Mouse (Mus musculus) thymus, adult 2 months (tissue): ENCODE measurements around the gene Gm26741.

Experiments
- CTCF ChIP-seq: fragments of 200-500 bp; IDR thresholded peaks from 2 replicates; pipeline ENCODE4 v1.5.1; 2012; ENCODE audit warnings: mild to moderate bottlenecking, control low read depth, low read length, moderate library complexity, borderline replicate concordance; ENCODE audit not compliant: control insufficient read depth, poor library complexity, insufficient read depth; ENCODE audit errors: extremely low read depth
- POLR2A ChIP-seq: fragments of 200-500 bp; IDR thresholded peaks from 2 replicates; pipeline ENCODE4 v1.6.1; 2012; ENCODE audit warnings: mild to moderate bottlenecking, low read length, control low read depth, moderate library complexity; ENCODE audit not compliant: control insufficient read depth, poor library complexity, insufficient read depth; ENCODE audit errors: extremely low read depth

GRCm38 (mm10) chr10:52391208-52391607 is 32.6 kb downstream of the Gm26741 start:
- no peak for TF ChIP-seq POLR2A
- no peak for TF ChIP-seq CTCF
